In the genomic region with DNA sequence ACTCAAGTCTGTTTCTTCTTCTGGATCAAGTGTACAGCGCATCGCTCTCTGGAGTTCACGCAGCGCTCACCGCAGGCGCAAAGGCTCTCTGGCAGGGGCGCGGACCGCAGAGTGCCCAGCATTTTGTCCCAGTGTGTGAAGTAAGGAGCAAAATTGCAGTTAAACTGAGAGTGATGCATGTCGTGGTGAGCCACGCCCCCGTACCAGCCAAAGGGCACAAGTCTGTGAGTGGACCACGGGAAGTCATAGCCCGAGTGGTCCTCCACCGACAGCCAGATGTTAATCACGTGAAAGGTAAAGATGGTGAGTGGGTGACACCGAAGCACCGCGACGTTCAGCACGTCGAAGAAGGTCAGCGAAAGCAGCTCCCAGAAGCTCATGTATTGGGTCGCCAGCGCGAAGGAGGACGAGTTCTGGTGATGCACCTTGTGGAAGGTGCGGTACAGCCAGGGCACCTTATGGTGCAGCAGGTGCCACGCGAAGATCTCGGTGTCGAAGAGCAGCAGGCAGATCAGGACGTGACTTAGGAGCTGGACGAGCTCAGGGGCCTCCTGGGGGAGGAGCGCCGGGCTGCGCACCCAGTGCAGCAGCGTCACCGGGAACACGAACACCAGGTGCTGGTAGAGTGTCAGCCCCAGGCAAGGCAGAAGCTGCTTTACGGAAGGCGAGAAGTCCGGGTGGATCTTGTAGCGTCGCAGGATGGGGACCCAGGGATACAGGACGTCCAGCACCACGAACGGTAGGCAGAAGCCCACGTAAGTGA, we compare ENCODE assay signal across 8 mouse cellular contexts. TPM values are rescaled to one million over a fixed set of nuclear protein-coding genes. Genes with fewer than 3 reads are reported as not detected.
DNase-seq lines count a peak whose midpoint lies in the region; ATAC-seq and TF ChIP-seq lines count a peak whose summit lies in the region.

No protein-coding gene starts in this region.

- H3K9ac ChIP-seq in kidney, embryonic 14.5 days (ENCODE audit: low read depth, low read length) = peak overlapping the region; percentile 9; the same call in 1 of the 2 replicates
- H3K9ac ChIP-seq in embryonic facial prominence, embryonic 15.5 days = peak overlapping the region; percentile 37
- peak overlapping the region; percentile 49 for H3K9ac ChIP-seq in hindbrain, embryonic 16.5 days (ENCODE audit: low read depth, low read length)
- H3K9ac ChIP-seq in lung, postnatal 0 days (replicated peaks; ENCODE audit: low read depth) = 0 out of 2 replicates have a peak overlapping the region, but pooled peaks have one; percentile 16

- 5% methylated on average over 49 of the region's 49 CpGs for WGBS in kidney, embryonic 14.5 days
- WGBS in embryonic facial prominence, embryonic 15.5 days = 7% methylated on average over 49 of the region's 49 CpGs
- 7% methylated on average over 49 of the region's 49 CpGs for WGBS in hindbrain, embryonic 16.5 days
- WGBS in lung, postnatal 0 days = 8% methylated on average over 49 of the region's 49 CpGs

- no peak for TF ChIP-seq EP300 in lung, postnatal 0 days (IDR thresholded peaks at IDR 0.05)

- no peaks in the 10 kb centered on the region for H3K36me3 ChIP-seq in kidney, embryonic 14.5 days (ENCODE audit: control insufficient read depth, insufficient read depth, low read length)
- no peaks in the 10 kb centered on the region for H3K36me3 ChIP-seq in embryonic facial prominence, embryonic 15.5 days
- H3K36me3 ChIP-seq in hindbrain, embryonic 16.5 days (ENCODE audit: control insufficient read depth, insufficient read depth, low read length) = no peaks in the 10 kb centered on the region
- no peaks in the 10 kb centered on the region for H3K36me3 ChIP-seq in lung, postnatal 0 days (ENCODE audit: insufficient read depth, low read length)

- DNase-seq in kidney, adult 9 months = no peak
- peak; percentile 19 for DNase-seq in R1 (ENCODE audit: low read depth, low spot score)
- DNase-seq in lung, postnatal 0 days (ENCODE audit: low spot score) = peak; percentile 27
- DNase-seq in retina, postnatal 1 day = peak; percentile 49
- DNase-seq in spleen, adult 12 weeks (ENCODE audit: low spot score) = no peak

- peak overlapping the region; percentile 71 for H3K4me2 ChIP-seq in kidney, embryonic 14.5 days (replicated peaks; ENCODE audit: low read depth, low read length)
- peak overlapping the region; percentile 89 for H3K4me2 ChIP-seq in embryonic facial prominence, embryonic 15.5 days (replicated peaks)
- H3K4me2 ChIP-seq in hindbrain, embryonic 16.5 days (ENCODE audit: low read length) = peak overlapping the region; percentile 95
- peak overlapping the region; percentile 92 for H3K4me2 ChIP-seq in lung, postnatal 0 days (replicated peaks; ENCODE audit: low read depth, low read length)

- peak; percentile 72 for ATAC-seq in kidney, embryonic 14.5 days (ENCODE audit: low FRiP score, low TSS enrichment)
- 0 out of 2 replicates have a peak, but pooled peaks have one; percentile 19 for ATAC-seq in embryonic facial prominence, embryonic 15.5 days (ENCODE audit: insufficient number of reproducible peaks, low FRiP score, low TSS enrichment, low read depth)
- peak; percentile 86 for ATAC-seq in hindbrain, embryonic 16.5 days
- peak; percentile 48 for ATAC-seq in lung, postnatal 0 days

- peaks cover 6% of the 10 kb centered on the region for H3K4me1 ChIP-seq in kidney, embryonic 14.5 days (ENCODE audit: control insufficient read depth, insufficient read depth, low read length)
- peaks cover 20% of the 10 kb centered on the region for H3K4me1 ChIP-seq in embryonic facial prominence, embryonic 15.5 days
- H3K4me1 ChIP-seq in hindbrain, embryonic 16.5 days (ENCODE audit: control insufficient read depth, insufficient read depth, low read depth, low read length) = peaks cover 9% of the 10 kb centered on the region
- H3K4me1 ChIP-seq in lung, postnatal 0 days (ENCODE audit: insufficient read depth, low read depth, low read length) = peaks cover 6% of the 10 kb centered on the region; the same call in 1 of the 2 replicates

- peaks cover 21% of the 10 kb centered on the region for H3K27me3 ChIP-seq in kidney, embryonic 14.5 days (ENCODE audit: control insufficient read depth, insufficient read depth, low read length)
- peaks cover 17% of the 10 kb centered on the region for H3K27me3 ChIP-seq in embryonic facial prominence, embryonic 15.5 days
- H3K27me3 ChIP-seq in hindbrain, embryonic 16.5 days (replicated peaks; ENCODE audit: control insufficient read depth, insufficient read depth, low read length) = peaks cover 12% of the 10 kb centered on the region
- no peaks in the 10 kb centered on the region; the same call in 1 of the 2 replicates for H3K27me3 ChIP-seq in lung, postnatal 0 days (replicated peaks; ENCODE audit: insufficient read depth, low read length)

- no peaks in the 10 kb centered on the region for H3K9me3 ChIP-seq in kidney, embryonic 14.5 days (ENCODE audit: control insufficient read depth, low read length)
- no peaks in the 10 kb centered on the region for H3K9me3 ChIP-seq in embryonic facial prominence, embryonic 15.5 days (replicated peaks)
- no peaks in the 10 kb centered on the region for H3K9me3 ChIP-seq in hindbrain, embryonic 16.5 days (ENCODE audit: control insufficient read depth, low read length)
- no peaks in the 10 kb centered on the region for H3K9me3 ChIP-seq in lung, postnatal 0 days (ENCODE audit: low read length)

- no peak for TF ChIP-seq CTCF in lung, postnatal 0 days (IDR thresholded peaks at IDR 0.05)

- H3K27ac ChIP-seq in kidney, embryonic 14.5 days (ENCODE audit: low read depth, low read length) = no peak overlapping the region
- H3K27ac ChIP-seq in embryonic facial prominence, embryonic 15.5 days (replicated peaks) = no peak overlapping the region
- H3K27ac ChIP-seq in hindbrain, embryonic 16.5 days (ENCODE audit: low read depth, low read length) = no peak overlapping the region
- no peak overlapping the region for H3K27ac ChIP-seq in lung, postnatal 0 days (ENCODE audit: low read length)

- H3K4me3 ChIP-seq in kidney, embryonic 14.5 days (ENCODE audit: low read length) = peak overlapping the region; percentile 48
- H3K4me3 ChIP-seq in embryonic facial prominence, embryonic 15.5 days (replicated peaks) = peak overlapping the region; percentile 47
- peak overlapping the region; percentile 62 for H3K4me3 ChIP-seq in hindbrain, embryonic 16.5 days (ENCODE audit: low read length)
- H3K4me3 ChIP-seq in lung, postnatal 0 days (ENCODE audit: low read depth, low read length) = peak overlapping the region; percentile 51

RNA-seq across cellular contexts. Expression of gene Ch25h, which starts 0.6 kb away (rescaled TPM):
- polyA plus RNA-seq in kidney, embryonic 14.5 days (2014; fragmentation: Nextera tagmentation; extraction: Ambion mirVana) = 1.4 and 2.1 TPM in 2 replicates
- polyA plus RNA-seq in embryonic facial prominence, embryonic 15.5 days (2015; fragmentation: Nextera tagmentation; extraction: Ambion mirVana) = 11.2 and 13.6 TPM in 2 replicates
- 0.61 and 0.85 TPM in 2 replicates for polyA plus RNA-seq in hindbrain, embryonic 16.5 days (2015; fragmentation: Nextera tagmentation; extraction: Ambion mirVana)
- 1.2 and 1.7 TPM in 2 replicates for polyA plus RNA-seq in lung, postnatal 0 days (2015; fragmentation: Nextera tagmentation; extraction: Ambion mirVana)

RNA-seq across cellular contexts. Expression of gene Lipa, which starts 52.9 kb away (rescaled TPM):
- polyA plus RNA-seq in kidney, embryonic 14.5 days (2014; fragmentation: Nextera tagmentation; extraction: Ambion mirVana) = 22.0 and 26.7 TPM in 2 replicates
- 43.1 and 44.0 TPM in 2 replicates for polyA plus RNA-seq in embryonic facial prominence, embryonic 15.5 days (2015; fragmentation: Nextera tagmentation; extraction: Ambion mirVana)
- 24.6 and 25.2 TPM in 2 replicates for polyA plus RNA-seq in hindbrain, embryonic 16.5 days (2015; fragmentation: Nextera tagmentation; extraction: Ambion mirVana)
- polyA plus RNA-seq in lung, postnatal 0 days (2015; fragmentation: Nextera tagmentation; extraction: Ambion mirVana) = 46.4 and 54.9 TPM in 2 replicates

Comparison
In these comparisons a context has a peak if more than half of its experiments do, and no peak if none do; other contexts are left out.
1. ATAC-seq: peak in every context shown above with its lines; median percentile 86 in hindbrain, embryonic 16.5 days; 72 in kidney, embryonic 14.5 days; 48 in lung, postnatal 0 days; 19 in embryonic facial prominence, embryonic 15.5 days.
2. DNase-seq: peak in R1 (single experiment), lung, postnatal 0 days (single experiment) and retina, postnatal 1 day (single experiment); none in kidney, adult 9 months (single experiment) and spleen, adult 12 weeks (single experiment).
3. Peak in every context shown above with its lines, with median percentiles within 50 percentile points of each other: H3K4me2 ChIP-seq, H3K4me3 ChIP-seq and H3K9ac ChIP-seq.